Mouse (Mus musculus): ENCODE data around the gene Ppie.
"Not testable (repeated sequence)": the region's sequence is repeated elsewhere in the genome, so short reads cannot be mapped to it uniquely, and the experiment has no call there.

The Ppie gene

GRCm38 (mm10) chr4:123114651-123115050 is 25.1 kb downstream of the Ppie start:
- DNase-seq (ENCODE audit: low read depth, low spot score), result not testable (repeated sequence)

GRCm38 (mm10) chr4:123112216-123112764 is 27.5 kb downstream of the Ppie start:
- no peak for DNase-seq (ENCODE audit: low read depth, low spot score)

DNA sequence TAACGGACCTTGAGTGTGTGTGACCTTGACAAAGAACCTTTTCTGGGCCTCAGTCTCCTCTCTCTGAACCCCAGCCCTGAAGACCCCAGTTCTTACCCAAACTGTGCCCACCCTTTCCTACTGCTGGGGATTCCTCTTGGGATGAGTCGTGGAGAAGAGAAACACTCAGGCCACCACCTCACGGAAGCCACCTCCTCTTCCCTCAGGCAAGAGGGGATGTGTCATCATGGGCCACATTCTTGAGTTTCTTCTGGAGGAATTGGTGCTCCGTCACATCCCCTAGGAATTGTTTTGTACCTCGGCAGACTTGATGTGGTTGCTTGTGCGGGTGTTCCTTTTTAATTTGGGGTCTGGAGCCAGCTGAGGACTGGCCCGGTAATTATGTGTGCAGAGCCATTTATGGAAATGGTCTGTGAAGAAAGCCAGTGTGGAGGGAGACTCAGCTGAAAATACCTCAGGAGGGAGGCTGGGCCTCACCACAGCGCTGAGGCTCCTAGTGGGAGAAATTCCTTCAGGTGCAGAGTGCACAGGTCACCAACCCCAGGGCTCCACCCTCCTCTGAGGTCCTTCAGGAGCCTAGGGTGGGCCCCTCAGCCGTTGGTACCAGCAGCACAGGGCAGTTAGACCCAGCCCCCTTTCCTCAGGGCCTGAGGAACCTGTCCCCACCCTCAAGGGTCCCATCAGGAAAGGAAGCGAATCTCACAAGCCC is 28.3 kb downstream of the Ppie start:
- DNase-seq (ENCODE audit: low read depth, low spot score), result not testable (repeated sequence)

GRCm38 (mm10) chr4:123110751-123111150 is 29.0 kb downstream of the Ppie start:
- no peak for DNase-seq (ENCODE audit: low read depth, low spot score)

DNA sequence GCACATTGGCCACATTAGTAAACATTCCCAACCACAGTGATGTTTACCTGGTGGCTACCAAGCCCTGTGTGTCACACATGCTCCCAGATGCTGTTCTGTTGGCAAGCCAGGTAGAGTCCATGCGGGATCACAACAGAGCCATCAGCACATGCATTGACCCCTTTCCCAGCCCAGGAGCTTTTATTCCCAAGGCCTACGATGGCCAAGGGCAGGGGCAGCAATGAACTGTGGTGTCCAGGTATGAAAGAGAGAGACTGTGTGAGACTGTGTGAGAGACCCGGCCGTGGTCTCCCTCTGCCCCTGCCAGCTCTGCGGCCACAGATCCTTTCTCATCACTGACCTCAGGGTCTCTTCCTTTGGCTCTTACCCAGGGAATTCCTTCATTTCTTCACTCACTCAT is 31.7 kb downstream of the Ppie start:
- DNase-seq (ENCODE audit: low read depth, low spot score), result no peak

DNA sequence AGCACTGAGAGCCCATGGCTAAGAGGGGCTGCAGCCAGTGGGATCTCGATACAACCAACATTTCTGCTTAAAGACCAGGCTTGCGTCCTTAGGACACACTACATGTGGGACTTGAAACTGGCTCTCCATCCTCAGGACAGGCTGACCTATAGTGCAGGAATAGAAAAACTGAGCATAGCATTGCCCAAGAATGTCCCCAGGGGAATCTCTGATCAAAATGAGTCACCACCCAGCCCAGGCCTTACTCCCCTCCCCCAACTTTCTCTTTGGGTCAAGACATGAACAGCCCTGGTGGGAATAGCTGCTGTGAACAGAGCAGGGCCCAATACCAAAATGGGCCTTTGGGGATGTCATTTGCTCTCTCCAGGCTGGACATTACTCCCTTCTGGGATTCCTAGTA is 32.9 kb downstream of the Ppie start:
- no peak for DNase-seq (ENCODE audit: low read depth, low spot score)

DNA sequence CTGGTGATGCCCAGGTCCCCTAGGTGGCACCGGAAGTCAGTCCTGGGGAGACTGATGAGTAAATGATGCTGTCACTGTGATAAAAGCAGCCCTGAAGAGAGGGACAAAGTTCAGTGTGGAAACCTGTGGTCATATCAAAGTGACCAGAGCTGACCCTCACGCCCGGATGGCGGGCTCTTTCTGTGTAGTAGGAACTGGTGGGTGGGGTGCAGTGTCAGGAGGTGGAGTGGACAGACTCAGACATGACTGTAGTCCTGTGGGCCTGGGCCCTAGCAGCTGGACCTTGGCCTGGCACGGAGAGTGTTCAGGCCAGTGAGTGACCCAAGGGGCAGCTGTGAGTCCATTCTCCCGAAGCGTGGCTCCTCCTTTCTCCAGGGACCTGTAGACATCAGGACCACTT is 33.8 kb downstream of the Ppie start:
- DNase-seq (ENCODE audit: low read depth, low spot score), result not testable (repeated sequence)

- no peak for DNase-seq (ENCODE audit: low read depth, low spot score)
Observed at GRCm38 (mm10) chr4:123105451-123105790, 34.3 kb downstream of the Ppie start.

GRCm38 (mm10) chr4:123104651-123105450 is 34.9 kb downstream of the Ppie start, which contains the start of gene Bmp8b:
Gene Bmp8b (plus strand): TSS chr4:123105165.
- DNase-seq (ENCODE audit: low read depth, low spot score), result no peak

DNA sequence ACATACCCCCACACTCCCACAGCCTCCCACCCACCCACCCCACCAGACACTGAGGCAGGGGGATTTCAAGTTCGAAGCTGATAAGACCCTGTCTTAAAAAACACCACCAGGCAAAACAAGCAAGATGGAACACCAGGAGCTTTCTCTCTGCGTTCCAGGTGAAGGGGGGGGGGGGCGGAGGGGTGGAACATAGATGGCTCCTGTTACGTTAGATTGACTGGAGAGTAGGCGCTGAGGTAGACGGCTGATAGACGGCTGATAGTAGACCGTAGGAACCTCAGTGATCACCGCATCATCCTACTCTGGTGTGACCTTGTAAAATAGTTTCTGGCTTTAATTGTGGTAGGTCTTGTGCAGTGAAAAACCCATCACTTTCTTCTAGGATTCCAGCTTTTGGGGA is 45.9 kb downstream of the Ppie start:
- no peak for DNase-seq (ENCODE audit: low read depth, low spot score)

- no peak for DNase-seq (ENCODE audit: low read depth, low spot score)
Observed at GRCm38 (mm10) chr4:123093064-123093776, 46.5 kb downstream of the Ppie start.

GRCm38 (mm10) chr4:123092621-123093020 is 47.1 kb downstream of the Ppie start:
- no peak for DNase-seq (ENCODE audit: low read depth, low spot score)

GRCm38 (mm10) chr4:123086381-123086780 is 53.4 kb downstream of the Ppie start:
- DNase-seq (ENCODE audit: low read depth, low spot score), result no peak

DNA sequence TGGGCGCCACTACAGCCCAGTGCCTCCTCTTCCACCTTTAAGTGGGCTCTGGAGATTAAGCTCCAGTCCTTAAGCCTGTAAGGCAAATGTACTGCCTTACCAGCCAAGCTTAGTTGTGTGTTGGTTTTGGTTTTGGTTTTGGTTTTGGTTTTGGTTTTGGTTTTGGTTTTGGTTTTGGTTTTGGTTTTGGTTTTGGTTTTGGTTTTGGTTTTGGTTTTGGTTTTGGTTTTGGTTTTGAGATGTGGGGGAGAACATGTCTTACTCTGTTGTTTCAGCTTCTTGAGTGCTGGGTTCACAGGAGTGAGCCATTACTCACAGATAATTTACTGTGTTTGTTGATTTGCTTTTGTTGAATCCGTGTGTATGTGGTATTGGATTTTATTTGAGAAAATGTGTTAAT is 54.5 kb downstream of the Ppie start:
- no peak for DNase-seq (ENCODE audit: low read depth, low spot score)

DNA sequence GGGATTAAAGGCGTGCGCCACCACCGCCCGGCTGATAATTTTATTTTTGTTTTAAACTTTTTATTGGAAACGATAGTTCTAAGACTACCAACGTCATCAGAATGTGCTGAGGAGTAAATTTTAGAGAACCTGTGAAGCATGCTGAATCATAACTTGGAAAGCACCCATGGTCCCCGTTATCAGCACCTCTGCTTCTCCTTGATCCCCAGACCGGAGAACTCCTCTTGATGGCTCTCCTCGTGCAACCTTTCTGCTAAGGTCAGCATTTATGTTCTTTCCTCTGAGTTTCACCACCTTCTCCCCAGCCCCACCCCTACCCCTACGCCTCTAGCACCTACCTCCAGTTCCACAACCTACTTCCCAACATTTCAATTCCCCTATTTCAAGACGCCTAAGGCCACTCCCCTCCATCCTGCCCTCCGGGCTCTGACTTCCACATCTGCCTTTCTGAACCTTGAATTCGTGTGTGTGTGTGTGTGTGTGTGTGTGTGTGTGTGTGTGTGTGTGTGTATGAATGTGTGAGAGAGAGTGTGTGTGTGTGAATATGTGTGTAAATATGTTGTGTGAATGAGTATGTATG is 56.3 kb downstream of the Ppie start:
- no peak for DNase-seq (ENCODE audit: low read depth, low spot score)

- peak; percentile 31 for DNase-seq (ENCODE audit: low read depth, low spot score)
Observed at GRCm38 (mm10) chr4:123082283-123083163, 57.2 kb downstream of the Ppie start.

DNA sequence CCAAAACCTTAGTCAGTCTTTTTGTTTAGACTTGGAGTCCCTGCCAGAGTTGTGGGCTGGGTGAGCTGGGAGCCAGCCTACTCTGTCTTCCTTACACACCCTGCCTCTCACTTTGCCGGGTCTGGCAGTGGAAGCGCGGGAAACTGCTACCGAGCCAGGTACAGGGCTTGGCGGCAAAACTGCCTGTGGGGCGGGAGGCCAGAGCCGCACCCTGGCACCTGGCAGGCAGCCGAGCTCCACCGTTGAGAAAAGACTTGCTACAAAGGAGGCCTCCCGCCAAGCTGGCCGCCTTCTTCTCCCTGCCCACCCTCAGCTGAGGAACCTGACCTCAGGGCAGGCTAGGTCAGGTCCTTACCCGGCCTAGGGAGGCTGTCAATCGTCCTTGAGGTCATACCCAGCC is 59.0 kb downstream of the Ppie start:
- no peak for DNase-seq (ENCODE audit: low read depth, low spot score)

DNA sequence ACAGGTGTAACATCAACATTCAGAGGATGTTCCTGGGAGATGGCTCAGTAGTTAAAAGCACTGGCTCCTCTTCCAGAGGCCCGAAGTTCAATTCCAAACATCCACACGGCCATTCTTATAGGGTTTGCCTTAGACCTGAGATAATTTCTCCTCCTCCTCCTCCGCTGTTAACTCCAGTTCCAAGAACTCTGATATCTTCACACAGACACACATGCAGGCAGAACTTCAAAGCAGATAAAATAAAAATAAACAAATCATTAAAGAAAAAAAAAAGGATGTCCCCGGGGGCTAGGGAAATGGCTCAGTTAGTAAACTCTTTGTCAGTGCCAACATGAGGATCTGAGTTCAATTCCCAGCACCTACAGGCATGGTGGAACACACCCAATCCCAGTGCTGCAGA is 61.5 kb downstream of the Ppie start:
- DNase-seq (ENCODE audit: low read depth, low spot score), result no peak
